Mouse (Mus musculus): ENCODE data around the gene Esrra.
"Not testable (repeated sequence)": the region's sequence is repeated elsewhere in the genome, so short reads cannot be mapped to it uniquely, and the experiment has no call there.

Gene Esrra

DNA sequence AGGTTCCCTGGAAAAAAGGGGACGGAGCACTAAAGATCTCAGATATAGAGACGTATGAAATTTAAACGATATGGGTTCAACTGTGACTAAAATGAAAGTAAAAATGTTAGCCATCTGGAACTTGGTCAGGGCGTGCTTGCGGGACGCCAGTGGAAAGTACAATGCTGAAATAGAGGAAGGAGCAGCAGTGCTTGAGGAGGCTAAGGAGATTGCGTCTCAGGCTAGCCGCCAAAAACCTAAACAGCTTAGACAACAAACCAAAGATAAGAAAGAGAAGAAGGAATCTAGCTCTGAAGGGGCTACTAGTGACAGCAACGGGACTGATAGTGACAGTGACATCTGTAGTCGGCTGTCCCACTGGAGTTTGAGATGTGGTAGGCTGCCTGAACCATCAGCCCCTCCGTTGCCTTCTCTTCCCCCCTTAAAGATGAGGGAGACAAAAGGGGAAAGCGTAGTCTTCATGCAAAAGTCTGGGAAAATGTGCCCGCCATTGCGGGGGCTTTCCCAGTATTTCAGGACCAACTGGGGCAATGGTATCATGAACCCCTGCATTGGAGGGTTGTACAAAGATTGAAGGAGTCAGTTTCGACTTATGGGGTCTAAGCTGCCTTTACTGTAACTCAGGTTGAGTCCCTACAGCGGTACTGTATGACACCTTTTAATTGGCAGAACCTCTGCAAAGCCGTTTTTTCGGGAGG is 25.9 kb downstream of the Esrra start:
- not testable (repeated sequence) for DNase-seq

DNA sequence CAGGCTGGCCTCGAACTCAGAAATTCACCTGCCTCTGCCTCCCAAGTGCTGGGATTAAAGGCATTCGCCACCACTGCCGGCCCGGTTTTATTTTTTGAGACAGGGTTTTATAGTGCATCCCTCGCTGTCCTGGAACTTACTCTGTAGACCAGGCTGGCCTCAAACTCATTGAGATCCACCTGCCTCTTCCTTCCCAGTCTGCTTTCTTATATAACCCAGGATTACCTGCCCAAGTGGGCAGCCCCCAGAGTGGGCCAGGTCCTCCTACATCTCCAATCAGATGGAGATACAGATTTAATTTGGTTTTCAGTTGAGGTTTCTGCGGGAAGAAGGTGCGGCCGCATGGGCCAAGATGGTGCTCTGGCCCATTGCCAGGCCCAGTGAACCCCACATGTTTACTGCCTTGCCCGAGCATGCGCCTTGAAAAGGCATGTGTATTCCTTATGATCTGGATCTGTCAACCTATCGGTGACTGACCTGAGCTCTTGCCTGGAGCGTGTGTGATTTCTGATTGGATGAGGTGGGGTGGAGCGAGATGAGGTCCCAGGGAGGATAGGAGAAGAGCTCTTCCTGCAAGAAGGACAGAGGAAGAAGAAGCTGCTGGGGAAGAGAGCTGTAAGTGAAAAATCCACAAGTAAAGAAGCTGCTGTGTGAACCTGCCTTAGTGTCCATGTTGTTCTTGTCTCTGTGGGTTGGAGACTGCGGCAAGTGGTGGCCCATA is 27.7 kb downstream of the Esrra start:
- no peak for DNase-seq

- no peak for DNase-seq
Observed at GRCm38 (mm10) chr19:6892512-6892911, 29.1 kb downstream of the Esrra start.

DNA sequence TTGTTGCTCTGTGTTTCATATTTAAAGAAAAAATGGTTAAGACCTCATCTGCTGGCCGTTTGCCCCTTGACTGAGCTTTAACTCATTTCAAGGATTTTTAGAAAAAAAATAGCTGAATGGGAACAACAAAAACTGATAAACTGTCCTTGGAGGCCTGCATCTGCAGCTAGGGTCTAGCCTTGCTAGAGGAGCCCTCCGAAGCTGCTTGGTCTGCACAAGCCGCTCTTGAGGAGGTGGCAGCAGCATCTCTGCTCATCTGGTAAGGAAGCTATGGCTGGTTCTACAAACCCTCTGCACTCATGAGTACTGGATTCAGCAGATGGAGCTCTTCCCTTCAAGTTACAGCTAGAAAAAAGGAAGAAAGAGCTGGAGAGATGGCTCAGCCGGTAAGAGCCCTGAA is 43.6 kb downstream of the Esrra start:
- DNase-seq, result no peak

DNA sequence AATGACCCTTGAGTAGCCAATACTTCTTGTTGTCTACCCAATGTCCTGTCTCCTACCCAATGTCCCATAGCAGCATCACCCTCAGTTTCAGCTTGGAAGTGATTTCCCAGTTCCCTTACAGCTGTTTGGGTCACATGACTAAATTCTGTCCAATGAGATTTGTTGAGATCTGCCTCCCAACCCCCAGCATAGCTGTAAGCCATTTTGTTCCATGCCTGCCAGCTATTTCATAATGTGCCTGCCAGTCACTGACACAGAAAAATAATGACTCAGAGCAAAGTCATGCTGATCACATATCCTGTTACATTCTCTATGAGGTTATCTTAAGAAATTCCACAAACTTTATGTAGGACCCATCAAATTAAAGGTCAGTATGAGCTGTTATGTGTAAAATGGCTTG is 44.8 kb downstream of the Esrra start:
- DNase-seq, result no peak

DNA sequence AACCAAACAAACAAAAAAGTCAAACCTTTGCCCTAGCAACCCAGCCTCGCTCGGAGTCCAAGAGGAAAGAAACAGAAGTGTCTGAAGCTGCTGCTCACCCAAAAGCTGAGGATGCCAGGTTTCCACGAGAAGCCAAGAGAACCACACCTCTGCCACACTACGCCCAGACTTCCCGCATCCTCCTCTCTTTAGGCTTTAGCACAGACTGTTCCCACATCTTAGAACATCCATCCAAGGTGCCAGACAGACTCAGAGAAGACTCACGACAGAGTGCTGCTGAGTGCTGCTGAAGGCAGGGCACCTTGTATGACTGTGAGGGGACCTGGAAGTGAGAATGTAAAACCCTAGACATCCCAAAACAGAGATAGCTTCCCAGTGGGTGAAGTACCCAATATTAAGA is 45.8 kb downstream of the Esrra start:
- no peak for DNase-seq

DNA sequence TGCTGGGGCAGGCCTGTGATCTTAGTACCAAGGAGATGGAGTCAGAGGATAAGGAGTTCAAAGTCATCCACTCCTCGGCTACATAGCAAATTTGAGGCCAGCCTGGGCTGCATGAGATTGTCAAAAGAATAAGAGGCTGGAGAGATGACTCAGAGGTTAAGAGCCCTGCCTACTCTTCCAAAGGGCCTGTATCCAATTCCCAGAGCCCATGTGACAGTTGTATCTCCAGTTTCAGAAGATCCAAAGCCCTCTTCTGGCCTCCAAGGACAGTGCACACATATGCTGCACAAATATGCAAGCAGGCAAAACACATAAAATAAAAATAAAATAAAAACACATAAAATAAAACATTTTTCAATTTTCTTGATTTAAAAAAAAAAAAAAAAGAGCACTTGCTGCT is 47.4 kb downstream of the Esrra start:
- DNase-seq, result no peak

DNA sequence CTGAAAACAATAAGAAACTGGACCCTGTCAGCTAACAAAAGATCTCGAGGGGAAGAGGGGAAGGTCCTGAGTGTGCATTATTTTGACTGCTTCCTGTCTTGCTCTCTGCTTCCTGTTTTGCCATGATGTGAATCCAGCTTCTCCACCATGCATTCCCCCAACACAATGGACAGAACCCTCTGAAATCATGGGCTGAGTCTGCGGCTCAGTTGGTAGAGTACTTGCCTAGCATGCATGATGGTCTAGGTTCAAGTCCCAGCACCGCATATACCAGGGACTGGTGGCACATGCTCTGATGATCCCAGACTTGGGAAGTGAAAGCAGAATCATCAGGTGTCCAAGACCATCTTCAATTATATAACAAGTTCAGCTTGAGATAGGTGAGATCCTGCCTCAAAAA is 48.9 kb downstream of the Esrra start:
- DNase-seq, result no peak

GRCm38 (mm10) chr19:6871574-6872271 is 49.9 kb downstream of the Esrra start:
- DNase-seq, result peak in 1 of 2 experiments; percentile 13

- no peak for DNase-seq
Observed at GRCm38 (mm10) chr19:6869355-6869754, 52.3 kb downstream of the Esrra start.

GRCm38 (mm10) chr19:6861451-6861850 is 60.2 kb downstream of the Esrra start:
- no peak for DNase-seq

Data from cerebellum, postnatal 14 days (tissue).